Mouse (Mus musculus) bone marrow macrophage, adult 2 months (primary cell): ENCODE measurements around the gene Itgam.

Source experiments
- CTCF ChIP-seq: IDR thresholded peaks from 2 replicates; pipeline ENCODE4 v1.5.1; 2012; ENCODE audit warnings: low read depth, mild to moderate bottlenecking, low read length, moderate library complexity
- POLR2A ChIP-seq: IDR thresholded peaks from 2 replicates; pipeline ENCODE4 v1.6.1; 2012; ENCODE audit warnings: mild to moderate bottlenecking, low read depth, low read length, borderline replicate concordance

DNA sequence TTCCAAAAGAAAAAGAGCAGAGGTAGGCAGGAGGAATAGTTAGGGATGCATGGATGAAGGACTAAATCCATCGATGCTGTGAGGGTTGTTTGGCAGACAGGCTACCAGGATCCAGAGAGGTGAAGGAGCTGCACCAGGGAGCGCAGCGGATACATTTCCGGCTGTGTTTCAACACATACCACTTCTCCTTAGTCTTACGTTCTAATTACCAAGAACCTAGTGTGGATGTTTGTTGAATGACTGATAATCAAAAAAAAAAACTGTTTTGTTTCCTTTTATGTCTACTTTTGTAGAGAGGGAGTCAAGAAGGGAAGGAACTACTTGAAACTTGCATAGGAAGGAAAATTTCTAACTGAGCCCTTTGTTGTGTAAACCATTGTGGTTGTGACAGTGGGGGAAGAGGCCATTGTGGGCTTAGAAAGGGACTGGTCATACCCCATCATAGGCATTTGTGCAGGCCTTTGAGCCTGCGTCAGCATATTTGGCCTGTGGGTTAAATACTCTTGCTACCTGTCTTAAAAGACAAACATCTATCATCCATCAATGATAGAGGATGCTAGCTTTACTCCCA, 856 bp downstream of the Itgam start:
- TF ChIP-seq CTCF (no peak), POLR2A (no peak)
